Mouse (Mus musculus): ENCODE measurements around the gene Fance. TPM values are rescaled to one million over a fixed set of nuclear protein-coding genes. Genes with fewer than 3 reads are reported as not detected.

Fance gene
- polyA plus RNA-seq, 1 experiment: 12.1 TPM

GRCm38 (mm10) chr17:28277226-28277625 is 36.1 kb upstream of the Fance start:
- no peaks in the 10 kb centered on the region for H3K36me3 ChIP-seq (ENCODE audit: control insufficient read depth, insufficient read depth, low read length)
- DNase-seq: no peak
- no peaks in the 10 kb centered on the region for H3K27me3 ChIP-seq (replicated peaks; ENCODE audit: control insufficient read depth, insufficient read depth, low read length)
- H3K4me3 ChIP-seq (ENCODE audit: insufficient read depth, low read depth, low read length): no peak overlapping the region
- WGBS: 79% methylated on average over 14 of the region's 14 CpGs
- no peak overlapping the region for H3K27ac ChIP-seq (ENCODE audit: insufficient read depth, low read depth, low read length)
- peaks cover 30% of the 10 kb centered on the region for H3K4me1 ChIP-seq (ENCODE audit: control insufficient read depth, insufficient read depth, low read length)
- TF ChIP-seq POLR2A (IDR thresholded peaks at IDR 0.05; ENCODE audit: low read depth, low read length) (no peak), CTCF (conservative IDR thresholded peaks at IDR 0.05; ENCODE audit: insufficient read depth, insufficient read length, low read depth, low read length) (no peak)

- peaks cover 33% of the 10 kb centered on the region for H3K4me1 ChIP-seq (ENCODE audit: control insufficient read depth, insufficient read depth, low read length)
- 75% methylated on average over 10 of the region's 10 CpGs for whole genome bisulfite sequencing
Observed at GRCm38 (mm10) chr17:28277721-28278120, 35.6 kb upstream of the Fance start.

GRCm38 (mm10) chr17:28278156-28278555 is 35.2 kb upstream of the Fance start:
- Histone ChIP-seq H3K36me3 (ENCODE audit: control insufficient read depth, insufficient read depth, low read length) (no peaks in the 10 kb centered on the region), H3K27ac (ENCODE audit: insufficient read depth, low read depth, low read length) (no peak overlapping the region), H3K4me3 (ENCODE audit: insufficient read depth, low read depth, low read length) (no peak overlapping the region), H3K27me3 (replicated peaks; ENCODE audit: control insufficient read depth, insufficient read depth, low read length) (no peaks in the 10 kb centered on the region), H3K4me1 (ENCODE audit: control insufficient read depth, insufficient read depth, low read length) (peaks cover 37% of the 10 kb centered on the region)
- TF ChIP-seq CTCF (conservative IDR thresholded peaks at IDR 0.05; ENCODE audit: insufficient read depth, insufficient read length, low read depth, low read length) (no peak), POLR2A (IDR thresholded peaks at IDR 0.05; ENCODE audit: low read depth, low read length) (no peak)
- WGBS: 90% methylated on average over 3 of the region's 3 CpGs
- DNase-seq: no peak

More at GRCm38 (mm10) chr17:28277721-28278120, 35.6 kb upstream of the Fance start:
- Histone ChIP-seq H3K4me3 (ENCODE audit: insufficient read depth, low read depth, low read length) (no peak overlapping the region), H3K27ac (ENCODE audit: insufficient read depth, low read depth, low read length) (no peak overlapping the region), H3K27me3 (replicated peaks; ENCODE audit: control insufficient read depth, insufficient read depth, low read length) (no peaks in the 10 kb centered on the region), H3K36me3 (ENCODE audit: control insufficient read depth, insufficient read depth, low read length) (no peaks in the 10 kb centered on the region)
- TF ChIP-seq CTCF (conservative IDR thresholded peaks at IDR 0.05; ENCODE audit: insufficient read depth, insufficient read length, low read depth, low read length) (no peak), POLR2A (IDR thresholded peaks at IDR 0.05; ENCODE audit: low read depth, low read length) (no peak)
- DNase-seq: no peak

GRCm38 (mm10) chr17:28279236-28279635 is 34.1 kb upstream of the Fance start:
- WGBS: 16% methylated on average over 4 of the region's 4 CpGs
- no peak for TF ChIP-seq POLR2A (IDR thresholded peaks at IDR 0.05; ENCODE audit: low read depth, low read length)
- TF ChIP-seq CTCF (conservative IDR thresholded peaks at IDR 0.05; ENCODE audit: insufficient read depth, insufficient read length, low read depth, low read length): no peak
- no peaks in the 10 kb centered on the region for H3K36me3 ChIP-seq (ENCODE audit: control insufficient read depth, insufficient read depth, low read length)
- no peak overlapping the region for H3K4me3 ChIP-seq (ENCODE audit: insufficient read depth, low read depth, low read length)
- H3K27ac ChIP-seq (ENCODE audit: insufficient read depth, low read depth, low read length): no peak overlapping the region
- H3K4me1 ChIP-seq (ENCODE audit: control insufficient read depth, insufficient read depth, low read length): peaks cover 41% of the 10 kb centered on the region
- no peaks in the 10 kb centered on the region for H3K27me3 ChIP-seq (replicated peaks; ENCODE audit: control insufficient read depth, insufficient read depth, low read length)
- peak; percentile 84 for DNase-seq

GRCm38 (mm10) chr17:28279780-28280422 is 33.4 kb upstream of the Fance start:
- peak overlapping the region; percentile 3; the same call in 1 of the 2 replicates for H3K4me3 ChIP-seq (ENCODE audit: insufficient read depth, low read depth, low read length)
- 47% methylated on average over 15 of the region's 15 CpGs for WGBS
- peaks cover 41% of the 10 kb centered on the region for H3K4me1 ChIP-seq (ENCODE audit: control insufficient read depth, insufficient read depth, low read length)
- no peak for TF ChIP-seq CTCF (conservative IDR thresholded peaks at IDR 0.05; ENCODE audit: insufficient read depth, insufficient read length, low read depth, low read length)
- no peak for TF ChIP-seq POLR2A (IDR thresholded peaks at IDR 0.05; ENCODE audit: low read depth, low read length)
- H3K27ac ChIP-seq (ENCODE audit: insufficient read depth, low read depth, low read length): no peak overlapping the region
- peak; percentile 94 for DNase-seq
- no peaks in the 10 kb centered on the region for H3K36me3 ChIP-seq (ENCODE audit: control insufficient read depth, insufficient read depth, low read length)
- H3K27me3 ChIP-seq (replicated peaks; ENCODE audit: control insufficient read depth, insufficient read depth, low read length): no peaks in the 10 kb centered on the region

- Histone ChIP-seq H3K36me3 (ENCODE audit: control insufficient read depth, insufficient read depth, low read length) (no peaks in the 10 kb centered on the region), H3K4me3 (ENCODE audit: insufficient read depth, low read depth, low read length) (peak overlapping the region; percentile 3; the same call in 1 of the 2 replicates), H3K27ac (ENCODE audit: insufficient read depth, low read depth, low read length) (no peak overlapping the region), H3K27me3 (replicated peaks; ENCODE audit: control insufficient read depth, insufficient read depth, low read length) (no peaks in the 10 kb centered on the region), H3K4me1 (ENCODE audit: control insufficient read depth, insufficient read depth, low read length) (peaks cover 42% of the 10 kb centered on the region)
- TF ChIP-seq POLR2A (IDR thresholded peaks at IDR 0.05; ENCODE audit: low read depth, low read length) (no peak), CTCF (conservative IDR thresholded peaks at IDR 0.05; ENCODE audit: insufficient read depth, insufficient read length, low read depth, low read length) (no peak)
- WGBS: 46% methylated on average over 7 of the region's 7 CpGs
- no peak for DNase-seq
Observed at GRCm38 (mm10) chr17:28280423-28280800, 32.9 kb upstream of the Fance start.

GRCm38 (mm10) chr17:28280831-28281377 is 32.4 kb upstream of the Fance start:
- no peak for DNase-seq
- no peak for TF ChIP-seq CTCF (conservative IDR thresholded peaks at IDR 0.05; ENCODE audit: insufficient read depth, insufficient read length, low read depth, low read length)
- no peak for TF ChIP-seq POLR2A (IDR thresholded peaks at IDR 0.05; ENCODE audit: low read depth, low read length)
- H3K4me3 ChIP-seq (ENCODE audit: insufficient read depth, low read depth, low read length): no peak overlapping the region
- H3K4me1 ChIP-seq (ENCODE audit: control insufficient read depth, insufficient read depth, low read length): peaks cover 46% of the 10 kb centered on the region
- H3K27me3 ChIP-seq (replicated peaks; ENCODE audit: control insufficient read depth, insufficient read depth, low read length): no peaks in the 10 kb centered on the region
- 18% methylated on average over 5 of the region's 5 CpGs for WGBS
- no peak overlapping the region for H3K27ac ChIP-seq (ENCODE audit: insufficient read depth, low read depth, low read length)
- no peaks in the 10 kb centered on the region for H3K36me3 ChIP-seq (ENCODE audit: control insufficient read depth, insufficient read depth, low read length)

All from kidney, adult 2 months (tissue).